In the genomic region with DNA sequence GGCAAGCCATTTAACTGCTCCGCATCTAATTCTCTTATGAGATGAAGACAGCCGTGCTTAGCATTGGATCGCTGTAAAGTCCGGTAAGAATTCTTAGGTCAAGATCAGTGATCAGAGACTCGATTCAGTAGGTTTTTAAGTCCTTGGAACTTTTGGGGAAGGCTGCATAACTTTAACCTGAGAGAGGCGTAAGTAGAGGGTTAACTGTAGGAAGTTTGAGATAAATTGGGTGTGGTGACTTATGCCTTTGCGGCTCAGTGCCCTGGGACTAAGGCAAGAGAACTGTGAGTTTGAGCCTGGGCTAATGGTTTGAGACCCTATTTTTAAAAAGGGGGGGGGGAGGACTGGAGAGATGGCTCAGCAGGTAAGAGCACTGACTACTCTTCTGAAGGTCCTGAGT, we compare ENCODE assay signal across 10 mouse cellular contexts. TPM values are rescaled to one million over a fixed set of nuclear protein-coding genes. Genes with fewer than 3 reads are reported as not detected.
DNase-seq lines count a peak whose midpoint lies in the region; ATAC-seq lines count a peak whose summit lies in the region.
"Had no signal": no experiment of that assay in that cellular context is flagged by ENCODE, and none has a peak within 500 bp of the region (broad histone marks: within the 10 kb centered on the region; RNA-seq: fewer than 3 reads in every experiment).

No protein-coding gene starts in this region.

- H3K36me3 ChIP-seq in heart, embryonic 15.5 days, result no peaks in the 10 kb centered on the region
- 0 out of 2 replicates have a peak, but pooled peaks cover 3% of the 10 kb centered on the region for H3K36me3 ChIP-seq in neural tube, embryonic 13.5 days
- no peaks in the 10 kb centered on the region for H3K36me3 ChIP-seq in stomach, embryonic 16.5 days (ENCODE audit: control insufficient read depth, insufficient read depth, low read length)

- WGBS in heart, embryonic 15.5 days, result 83% methylated on average over 7 of the region's 7 CpGs
- 86% methylated on average over 7 of the region's 7 CpGs for WGBS in neural tube, embryonic 13.5 days
- 72% methylated on average over 7 of the region's 7 CpGs for WGBS in stomach, embryonic 16.5 days

- ATAC-seq in heart, embryonic 15.5 days (replicated peaks; ENCODE audit: insufficient number of reproducible peaks, insufficient read depth, low FRiP score, low read depth), result no peak
- ATAC-seq in neural tube, embryonic 13.5 days (ENCODE audit: low read depth), result no peak
- no peak for ATAC-seq in stomach, embryonic 16.5 days (ENCODE audit: insufficient read depth, low FRiP score)

- H3K4me3 ChIP-seq in heart, embryonic 15.5 days, result peak overlapping the region; percentile 72
- no peak overlapping the region for H3K4me3 ChIP-seq in neural tube, embryonic 13.5 days
- peak overlapping the region; percentile 83 for H3K4me3 ChIP-seq in stomach, embryonic 16.5 days (replicated peaks; ENCODE audit: low read length)

- no peak for DNase-seq in heart, adult 8-10 months (ENCODE audit: low spot score)
- DNase-seq in neural tube, embryonic 10.5 days (ENCODE audit: extremely low spot score, low spot score), result no peak
- DNase-seq in liver, result peak; percentile 41
- DNase-seq in frontal cortex, postnatal 14 days (ENCODE audit: low spot score in 2 of 2), result no peak
- DNase-seq in right cerebral cortex, postnatal 10 days (ENCODE audit: low spot score in 2 of 2), result no peak
- DNase-seq: adrenal gland, postnatal 10 days had no signal

- peaks cover 16% of the 10 kb centered on the region for H3K4me1 ChIP-seq in heart, embryonic 15.5 days (replicated peaks)
- H3K4me1 ChIP-seq in neural tube, embryonic 13.5 days (replicated peaks), result peaks cover 17% of the 10 kb centered on the region
- H3K4me1 ChIP-seq in stomach, embryonic 16.5 days (ENCODE audit: control insufficient read depth, insufficient read depth, low read length), result peaks cover 7% of the 10 kb centered on the region

- peak overlapping the region; percentile 78; the same call in 1 of the 2 replicates for H3K4me2 ChIP-seq in heart, embryonic 15.5 days
- H3K4me2 ChIP-seq in neural tube, embryonic 13.5 days, result peak overlapping the region; percentile 65
- H3K4me2 ChIP-seq in stomach, embryonic 16.5 days (ENCODE audit: low read depth, low read length), result peak overlapping the region; percentile 88

- H3K27ac ChIP-seq in heart, embryonic 15.5 days, result no peak overlapping the region
- H3K27ac ChIP-seq in neural tube, embryonic 13.5 days (replicated peaks), result no peak overlapping the region
- no peak overlapping the region for H3K27ac ChIP-seq in stomach, embryonic 16.5 days (ENCODE audit: low read length)

- H3K9ac ChIP-seq in heart, embryonic 15.5 days, result no peak overlapping the region
- no peak overlapping the region for H3K9ac ChIP-seq in neural tube, embryonic 13.5 days
- H3K9ac ChIP-seq in stomach, embryonic 16.5 days (ENCODE audit: low read length), result no peak overlapping the region

- no peaks in the 10 kb centered on the region for H3K27me3 ChIP-seq in heart, embryonic 15.5 days
- H3K27me3 ChIP-seq in neural tube, embryonic 13.5 days, result no peaks in the 10 kb centered on the region
- no peaks in the 10 kb centered on the region for H3K27me3 ChIP-seq in stomach, embryonic 16.5 days (ENCODE audit: control insufficient read depth, insufficient read depth, low read length)

- H3K9me3 ChIP-seq in heart, embryonic 15.5 days (replicated peaks), result no peaks in the 10 kb centered on the region
- H3K9me3 ChIP-seq in neural tube, embryonic 13.5 days, result no peaks in the 10 kb centered on the region
- no peaks in the 10 kb centered on the region for H3K9me3 ChIP-seq in stomach, embryonic 16.5 days (replicated peaks; ENCODE audit: control insufficient read depth, low read length)

RNA-seq across cellular contexts. Expression of a gene that starts 1.4 kb away (rescaled TPM):
- 41.0 and 53.6 TPM in 2 replicates for polyA plus RNA-seq in heart, embryonic 15.5 days (2015; fragmentation: Nextera tagmentation; extraction: Ambion mirVana)
- total RNA-seq in heart, adult 8-10 months (2022), result 10 to 100 TPM; 38.8 to 39.9 (median 39.1) TPM
- polyA plus RNA-seq in neural tube, embryonic 13.5 days (2015; fragmentation: Nextera tagmentation; extraction: Ambion mirVana), result 43.2 and 43.7 TPM in 2 replicates
- polyA plus RNA-seq in stomach, embryonic 16.5 days (2015; fragmentation: Nextera tagmentation; extraction: Ambion mirVana), result 84.1 and 86.8 TPM in 2 replicates

RNA-seq across cellular contexts. Expression of a gene that starts 28.4 kb away (rescaled TPM):
- not detected in 2 replicates for polyA plus RNA-seq in heart, embryonic 15.5 days (2015; fragmentation: Nextera tagmentation; extraction: Ambion mirVana)
- total RNA-seq in heart, adult 8-10 months (2022), result under 1 TPM; 0.28 to 0.65 (median 0.48) TPM
- 0.12 TPM in 1 of 2 replicates, not detected in the other for polyA plus RNA-seq in neural tube, embryonic 13.5 days (2015; fragmentation: Nextera tagmentation; extraction: Ambion mirVana)
- not detected in 2 replicates for polyA plus RNA-seq in stomach, embryonic 16.5 days (2015; fragmentation: Nextera tagmentation; extraction: Ambion mirVana)
- polyA plus RNA-seq: neural tube, embryonic 11.5 days had no signal

RNA-seq across cellular contexts. Expression of a gene that starts 47.7 kb away (rescaled TPM):
- polyA plus RNA-seq in heart, embryonic 15.5 days (2015; fragmentation: Nextera tagmentation; extraction: Ambion mirVana), result 108 and 121 TPM in 2 replicates
- total RNA-seq in heart, adult 8-10 months (2022), result 10 to 100 TPM; 64.4 to 81.5 (median 73.0) TPM
- 110 and 120 TPM in 2 replicates for polyA plus RNA-seq in neural tube, embryonic 13.5 days (2015; fragmentation: Nextera tagmentation; extraction: Ambion mirVana)
- 167 and 175 TPM in 2 replicates for polyA plus RNA-seq in stomach, embryonic 16.5 days (2015; fragmentation: Nextera tagmentation; extraction: Ambion mirVana)

RNA-seq across cellular contexts. Expression of a gene that starts 47.9 kb away (rescaled TPM):
- 307 and 324 TPM in 2 replicates for polyA plus RNA-seq in heart, embryonic 15.5 days (2015; fragmentation: Nextera tagmentation; extraction: Ambion mirVana)
- 100 to 1,000 TPM; 251 to 296 (median 279) TPM for total RNA-seq in heart, adult 8-10 months (2022)
- polyA plus RNA-seq in neural tube, embryonic 13.5 days (2015; fragmentation: Nextera tagmentation; extraction: Ambion mirVana), result 259 and 270 TPM in 2 replicates
- 282 and 303 TPM in 2 replicates for polyA plus RNA-seq in stomach, embryonic 16.5 days (2015; fragmentation: Nextera tagmentation; extraction: Ambion mirVana)
